Mouse (Mus musculus) splenic B cell, adult 2 months (primary cell): ENCODE results near the gene Cdc6.

Experiments
- DNase-seq: peaks from one replicate; pipeline ENCODE4 v3.0.0-alpha.2; 2011; ENCODE audit warnings: low read depth, low spot score
- H3K27me3 ChIP-seq: 2 replicates; pipeline ENCODE4 v1.6.1; 2012; ENCODE audit warnings: mild to moderate bottlenecking, low read length, moderate library complexity, mixed read lengths; ENCODE audit not compliant: control insufficient read depth, poor library complexity, insufficient read depth, severe bottlenecking
- H3K36me3 ChIP-seq: 2 replicates; pipeline ENCODE4 v1.6.1; 2012; ENCODE audit warnings: mild to moderate bottlenecking, low read length, moderate library complexity, mixed read lengths; ENCODE audit not compliant: control insufficient read depth, poor library complexity, insufficient read depth, severe bottlenecking

Gene Cdc6

DNA sequence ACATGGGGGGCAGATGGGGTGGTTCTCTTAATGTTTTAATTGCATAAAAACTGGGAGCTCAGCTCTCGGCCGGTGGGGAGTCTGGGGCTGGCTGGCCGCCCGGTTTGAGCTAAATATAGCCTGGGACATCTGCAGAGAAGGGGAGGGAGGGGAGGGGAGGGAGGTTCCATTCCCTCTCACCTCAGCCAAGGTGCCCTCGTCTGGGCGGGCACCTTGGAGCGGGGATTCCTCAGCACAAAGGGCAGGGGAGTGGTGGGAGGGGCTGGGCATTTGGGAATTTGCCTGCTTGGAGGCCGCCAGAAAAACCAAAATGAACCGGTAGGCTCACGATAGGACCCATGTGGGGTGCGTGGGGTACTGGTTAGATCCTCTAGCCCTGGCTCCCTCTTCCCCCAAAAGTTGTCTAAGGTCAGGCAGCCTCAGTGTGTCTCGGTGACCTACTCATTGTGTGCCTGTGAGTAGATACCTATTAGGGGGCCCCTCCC lies 33.8 kb downstream of the Cdc6 start:
- Histone ChIP-seq H3K27me3 (no peaks in the 10 kb centered on the region), H3K36me3 (no peaks in the 10 kb centered on the region)
- DNase-seq = no peak

DNA sequence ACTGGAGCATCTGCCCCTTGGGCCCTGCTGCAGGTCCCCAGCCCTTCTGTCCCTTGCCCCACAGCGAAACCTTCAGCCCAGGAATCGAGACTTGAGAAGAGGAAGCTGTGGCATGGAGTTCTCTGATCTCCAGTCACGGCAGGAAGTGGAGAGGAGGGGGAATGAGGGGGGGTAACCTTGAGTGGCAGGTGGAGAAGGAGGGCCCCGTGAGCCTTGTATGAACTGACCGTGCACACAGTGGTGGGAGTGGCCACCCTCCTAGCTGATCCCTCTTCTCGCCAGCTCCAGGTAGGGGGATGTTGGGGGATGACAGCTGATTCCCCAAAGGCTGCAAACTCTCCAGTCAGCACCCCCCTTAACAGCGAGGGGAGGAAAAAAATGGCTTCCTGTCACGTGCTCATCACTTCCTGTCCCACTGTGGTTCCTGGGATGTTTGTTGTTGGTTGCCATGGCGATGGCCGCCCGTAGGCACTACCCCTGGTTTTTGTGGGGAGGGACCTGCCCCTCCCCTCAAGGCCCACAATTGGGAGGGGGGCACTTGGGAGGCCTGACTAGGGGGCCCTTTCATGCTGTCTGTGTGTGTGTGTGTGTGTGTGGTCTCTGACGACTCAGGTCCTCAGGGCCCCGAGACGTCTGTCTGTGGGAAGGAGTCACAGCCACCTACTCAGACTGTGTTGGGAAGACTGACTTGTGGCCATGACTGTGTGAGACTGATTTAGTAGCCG lies 34.4 kb downstream of the Cdc6 start:
- no peaks in the 10 kb centered on the region for H3K36me3 ChIP-seq
- DNase-seq = peak; percentile 99
- H3K27me3 ChIP-seq = no peaks in the 10 kb centered on the region

DNA sequence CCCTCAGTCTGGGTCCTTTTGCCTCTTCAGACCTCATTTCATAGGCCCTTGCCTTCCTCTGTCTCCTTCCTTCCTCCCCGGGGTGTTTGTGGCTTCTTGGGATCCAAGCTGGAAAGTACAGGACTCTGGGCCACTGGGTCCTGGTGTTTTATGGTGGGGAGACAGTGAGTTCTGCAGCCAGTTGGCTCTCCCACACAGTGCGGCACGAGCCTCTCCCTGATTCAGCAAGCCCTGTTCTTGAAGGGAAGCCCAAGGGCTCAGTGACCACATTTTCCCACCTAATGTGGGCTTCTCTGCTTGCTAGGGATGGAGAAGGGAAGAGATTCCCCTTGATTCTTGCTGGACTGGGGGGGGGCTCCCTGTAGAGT lies 34.9 kb downstream of the Cdc6 start:
- Histone ChIP-seq H3K27me3 (no peaks in the 10 kb centered on the region), H3K36me3 (no peaks in the 10 kb centered on the region)
- DNase-seq = no peak

DNA sequence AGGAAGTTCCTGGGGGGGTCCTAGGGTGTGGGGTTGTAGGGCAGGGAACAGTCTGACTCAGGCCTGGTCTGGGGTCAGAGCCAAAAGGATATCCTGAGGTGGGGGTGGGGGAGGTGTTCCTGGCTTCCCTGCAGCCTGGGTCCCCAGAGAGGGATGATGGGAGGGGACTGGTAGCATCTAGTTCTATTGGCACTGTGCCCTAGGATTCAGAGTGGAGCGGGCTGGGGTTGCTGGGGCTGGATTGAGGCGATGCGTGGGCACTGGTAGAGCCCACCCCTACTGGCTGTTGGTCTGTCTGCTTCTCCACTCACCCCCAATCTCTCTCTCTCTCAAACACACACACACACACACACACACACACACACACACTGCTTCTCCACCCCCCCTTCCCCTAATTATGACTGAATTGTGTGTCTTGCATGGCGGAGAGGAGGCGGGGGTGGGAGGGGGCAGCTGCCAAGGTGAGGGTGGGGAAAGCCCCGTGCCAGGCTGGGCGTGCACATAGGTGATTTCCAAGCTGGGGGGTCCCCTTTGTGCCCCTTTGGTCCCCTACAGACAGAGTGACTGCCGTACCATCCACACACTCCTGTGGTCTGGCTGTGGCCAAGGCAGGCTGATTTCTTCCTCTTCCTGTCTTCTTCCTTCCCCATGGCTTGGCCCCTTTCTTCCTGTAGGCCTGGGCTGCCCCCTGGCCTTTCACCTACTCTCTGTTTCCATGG lies 35.5 kb downstream of the Cdc6 start:
- Histone ChIP-seq H3K36me3 (no peaks in the 10 kb centered on the region), H3K27me3 (no peaks in the 10 kb centered on the region)
- DNase-seq = peak; percentile 94

DNA sequence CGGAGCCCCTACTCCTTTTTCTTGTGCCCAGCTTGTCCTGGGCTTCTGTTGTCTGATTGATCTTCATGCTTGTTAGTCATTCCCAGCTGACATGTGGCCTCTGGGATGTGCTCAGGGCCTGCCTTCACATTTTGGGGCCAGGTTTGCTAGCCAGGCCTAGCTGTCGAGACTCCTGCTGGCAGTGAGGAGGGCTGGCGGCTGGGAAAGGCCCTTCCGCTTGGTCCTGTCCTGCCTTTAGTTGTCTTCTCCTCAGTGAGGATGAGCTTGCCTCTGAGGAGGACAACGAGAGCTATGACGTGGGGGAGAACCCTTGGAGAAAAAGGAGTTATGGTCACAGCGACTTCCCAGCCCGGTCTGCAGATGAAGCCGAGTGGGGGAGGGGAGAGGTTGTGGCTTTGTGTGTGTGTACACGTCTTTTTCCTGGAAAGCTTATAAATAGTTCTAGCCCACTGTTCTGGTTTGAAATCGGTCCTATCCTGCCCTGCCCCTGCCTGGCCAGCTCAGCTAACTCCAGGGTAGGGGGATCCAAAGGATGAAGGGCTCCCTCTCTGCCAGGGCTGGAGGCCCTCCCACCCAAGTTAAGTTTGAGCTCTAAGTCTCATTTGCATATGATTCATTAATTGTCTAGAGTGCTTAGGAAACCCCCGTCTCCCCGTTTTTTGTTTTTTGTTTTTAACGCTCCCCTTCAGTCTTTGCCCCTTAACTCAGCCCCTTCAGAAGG lies 36.3 kb downstream of the Cdc6 start:
- peak; percentile 76 for DNase-seq
- Histone ChIP-seq H3K36me3 (no peaks in the 10 kb centered on the region), H3K27me3 (no peaks in the 10 kb centered on the region)

DNA sequence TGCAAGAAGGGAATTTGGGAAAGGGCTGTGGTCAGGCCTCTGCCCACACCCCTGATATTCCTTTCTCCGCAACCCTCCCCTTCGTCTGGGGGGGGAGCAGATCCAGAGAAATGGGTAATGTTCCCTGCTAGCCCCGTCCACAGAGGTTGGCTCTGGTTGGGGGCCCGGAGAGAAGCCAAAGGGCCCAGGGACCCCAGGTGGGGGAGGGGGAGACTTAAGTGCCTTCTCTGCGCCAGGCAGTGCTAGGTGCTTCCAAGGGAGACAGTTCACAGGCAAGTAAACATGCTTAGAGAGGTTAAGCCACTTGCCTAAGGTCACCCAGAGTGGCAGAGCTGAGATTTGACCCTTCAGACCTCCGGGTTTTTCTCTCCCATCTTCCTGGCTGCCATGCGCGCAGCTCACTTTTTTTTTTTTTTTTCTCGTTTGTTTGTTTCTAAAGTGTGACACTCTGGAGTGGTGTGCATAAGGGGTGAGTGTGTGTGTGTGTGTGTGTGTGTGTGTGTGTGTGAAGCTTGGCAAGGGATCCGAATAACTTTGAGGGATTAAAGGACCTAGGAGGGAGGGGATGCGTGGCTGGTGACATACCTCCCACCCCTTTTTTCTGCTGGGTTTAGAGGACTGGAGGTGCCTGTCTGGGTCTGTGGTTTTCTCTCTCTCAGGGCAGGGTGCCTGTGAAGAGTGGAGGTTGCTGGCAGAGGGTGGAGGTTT lies 37.5 kb downstream of the Cdc6 start:
- H3K27me3 ChIP-seq = no peaks in the 10 kb centered on the region
- H3K36me3 ChIP-seq = no peaks in the 10 kb centered on the region
- DNase-seq = no peak

DNA sequence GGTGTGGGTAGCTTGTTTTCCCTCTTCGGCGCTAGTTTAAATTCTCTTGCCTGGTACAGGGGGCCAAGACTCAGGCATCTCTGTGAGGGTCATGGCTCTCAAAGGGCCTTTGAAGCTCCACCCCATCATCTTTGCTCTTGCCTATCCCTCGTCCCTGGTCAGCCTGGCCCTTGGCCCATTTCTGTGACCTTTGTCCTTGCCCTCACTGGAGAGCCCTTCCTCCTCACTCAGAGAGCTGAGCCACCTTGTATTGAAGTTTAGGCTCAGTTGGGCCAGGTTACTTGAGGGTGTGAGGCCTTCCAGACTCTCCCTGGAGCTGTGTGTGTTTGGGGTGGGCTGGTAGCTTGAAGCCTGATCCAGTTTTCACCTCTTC lies 38.0 kb downstream of the Cdc6 start:
- DNase-seq = no peak
- Histone ChIP-seq H3K27me3 (no peaks in the 10 kb centered on the region), H3K36me3 (no peaks in the 10 kb centered on the region)

DNA sequence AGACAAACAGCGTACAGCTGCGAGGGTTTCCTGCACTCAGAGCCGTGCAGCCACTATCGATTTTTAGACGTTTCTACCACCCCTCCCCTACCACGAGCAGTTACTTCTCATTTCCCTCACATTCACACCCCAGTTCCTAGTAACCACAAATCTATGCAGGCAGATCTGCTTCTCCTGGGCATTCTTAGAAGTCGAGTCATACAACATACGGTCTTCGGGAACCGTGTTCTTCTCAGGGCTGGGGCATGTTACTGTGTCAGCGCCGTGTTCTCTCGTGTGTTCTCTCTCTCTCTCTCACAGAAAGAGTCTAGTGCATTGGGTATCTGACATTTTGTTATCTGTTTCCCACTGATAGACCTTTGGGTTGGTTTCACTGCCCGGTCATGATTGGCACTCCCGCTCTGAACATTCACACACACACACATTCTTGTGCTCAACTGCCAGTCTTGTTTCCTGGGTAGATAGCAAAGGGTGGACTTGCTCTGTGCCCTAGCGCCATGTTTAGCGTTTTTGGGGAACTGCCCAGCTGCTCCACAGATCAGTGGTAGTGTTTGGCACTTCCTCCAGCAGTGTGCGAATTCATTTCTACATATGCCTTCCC lies 40.5 kb downstream of the Cdc6 start:
- Histone ChIP-seq H3K27me3 (no peaks in the 10 kb centered on the region), H3K36me3 (no peaks in the 10 kb centered on the region; the same call in 1 of the 2 replicates)
- DNase-seq = peak; percentile 60

DNA sequence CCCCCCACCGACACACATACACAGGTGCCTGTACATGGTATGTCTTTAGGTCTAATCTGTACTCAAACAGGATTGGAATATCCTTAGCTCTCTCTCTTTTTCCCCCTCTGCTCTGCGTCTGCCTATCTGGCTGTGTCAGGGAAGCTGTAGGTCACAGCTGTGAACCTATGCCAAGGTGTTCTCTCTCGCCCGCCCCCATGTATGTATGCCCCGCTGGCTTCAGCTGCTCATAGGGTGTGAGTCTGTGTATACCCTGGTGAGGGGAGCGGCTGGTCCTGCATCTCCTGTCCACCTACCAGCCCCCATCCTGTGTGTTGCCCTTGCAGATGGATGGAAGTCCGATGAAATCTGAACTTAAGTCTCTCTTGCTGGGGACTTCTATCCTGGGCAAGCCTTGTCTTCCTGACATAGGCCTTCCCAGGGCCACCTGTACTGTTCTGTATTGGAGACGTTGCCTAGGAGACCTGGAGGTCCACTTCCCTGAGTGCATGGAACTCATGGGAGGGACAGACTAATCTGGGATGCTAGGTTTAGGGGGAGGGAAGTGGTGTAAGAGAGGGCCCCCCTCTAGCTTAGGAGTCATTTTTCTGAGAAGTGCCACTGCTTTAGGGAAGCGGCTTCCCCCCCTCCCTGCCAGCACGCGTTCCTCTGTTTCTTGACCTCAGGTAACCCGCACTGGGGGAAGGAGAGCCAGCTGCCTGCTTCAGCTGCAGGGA lies 41.8 kb downstream of the Cdc6 start:
- DNase-seq = no peak
- Histone ChIP-seq H3K36me3 (no peaks in the 10 kb centered on the region; the same call in 1 of the 2 replicates), H3K27me3 (no peaks in the 10 kb centered on the region)

DNA sequence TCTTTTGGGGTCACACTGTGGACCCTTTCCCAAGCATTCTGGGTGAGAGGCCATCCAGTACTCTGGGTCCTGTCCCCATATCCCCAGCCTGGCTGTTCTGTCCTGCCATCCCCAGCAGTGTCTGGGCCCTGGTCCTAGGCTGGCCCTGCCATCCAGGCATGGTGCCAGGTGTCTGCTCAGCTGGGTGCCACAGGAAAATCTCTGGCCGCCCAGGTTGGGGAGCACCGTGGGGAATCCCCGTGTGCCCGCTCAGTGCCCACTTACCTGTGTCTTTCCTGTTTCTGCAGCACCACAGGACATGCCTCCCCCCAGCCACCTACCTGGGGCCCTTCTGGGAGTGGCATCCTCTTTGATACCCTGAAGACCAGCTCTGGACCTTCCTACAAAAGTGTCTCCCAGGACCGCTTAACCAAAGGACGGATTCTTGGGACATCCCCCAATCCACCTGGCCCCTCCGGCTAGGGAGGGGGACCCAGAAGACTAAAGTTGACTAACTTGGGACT lies 42.4 kb downstream of the Cdc6 start:
- no peaks in the 10 kb centered on the region; the same call in 1 of the 2 replicates for H3K36me3 ChIP-seq
- no peaks in the 10 kb centered on the region for H3K27me3 ChIP-seq
- DNase-seq = no peak

DNA sequence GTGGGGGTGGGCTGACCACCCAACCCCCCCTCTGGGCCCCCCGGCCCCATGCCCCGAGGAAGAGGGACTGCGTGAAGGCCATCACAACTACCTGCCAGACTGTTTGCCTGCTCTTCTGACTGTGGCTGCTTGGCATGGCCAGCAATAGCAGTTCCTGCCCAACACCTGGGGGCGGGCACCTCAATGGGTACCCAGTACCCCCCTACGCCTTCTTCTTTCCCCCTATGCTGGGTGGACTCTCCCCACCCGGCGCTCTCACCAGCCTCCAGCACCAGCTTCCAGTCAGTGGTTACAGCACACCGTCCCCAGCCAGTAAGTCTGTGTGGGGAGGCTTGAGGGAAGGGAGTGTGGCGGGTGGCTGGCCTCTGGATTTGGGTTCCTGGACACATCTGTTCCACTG lies 42.9 kb downstream of the Cdc6 start:
- no peak for DNase-seq
- Histone ChIP-seq H3K27me3 (no peaks in the 10 kb centered on the region), H3K36me3 (no peaks in the 10 kb centered on the region; the same call in 1 of the 2 replicates)

DNA sequence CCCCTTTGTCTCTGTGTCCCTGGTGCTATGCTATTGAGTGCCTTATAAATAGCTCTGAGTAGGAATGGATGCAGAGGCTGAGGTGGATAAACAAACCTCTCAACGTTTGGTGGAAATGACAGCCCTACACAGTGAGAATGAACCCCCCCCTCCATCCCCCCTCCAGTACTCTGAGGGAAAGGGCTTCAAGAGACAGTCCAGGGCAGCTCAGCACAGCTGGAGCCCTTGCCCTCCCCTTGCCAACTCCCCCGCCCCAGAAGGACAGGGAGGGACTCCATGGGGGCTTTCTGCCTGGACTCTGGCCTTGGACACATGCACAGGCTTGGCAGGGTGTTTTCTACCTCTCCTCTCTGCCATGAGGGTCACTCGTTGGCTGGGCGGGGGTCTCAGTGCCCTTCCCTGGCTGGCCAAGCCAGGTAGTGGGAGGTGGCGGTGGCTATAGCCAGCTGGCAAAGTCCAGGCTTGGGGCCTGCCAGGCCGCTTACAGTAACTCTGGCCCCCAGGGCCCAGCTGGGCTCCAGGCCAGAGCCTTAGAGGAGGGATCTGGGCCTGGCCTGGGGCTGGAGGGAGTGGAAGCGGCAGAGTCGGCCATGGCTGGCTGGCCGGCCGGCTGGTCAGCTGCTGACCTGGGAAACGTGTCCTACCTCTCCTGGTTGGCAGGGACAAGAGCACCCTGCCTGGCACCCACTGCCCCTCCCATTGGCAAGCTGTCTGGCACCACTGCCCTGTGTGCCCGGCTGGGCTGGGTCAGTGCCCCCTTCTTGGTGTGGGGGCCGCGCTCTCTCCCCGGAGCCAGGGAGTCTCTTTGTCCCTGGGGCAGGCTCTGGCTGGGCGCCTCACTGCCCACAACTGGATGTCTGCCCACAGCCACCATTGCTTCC lies 43.7 kb downstream of the Cdc6 start:
- DNase-seq = no peak
- Histone ChIP-seq H3K36me3 (no peaks in the 10 kb centered on the region; the same call in 1 of the 2 replicates), H3K27me3 (no peaks in the 10 kb centered on the region)

DNA sequence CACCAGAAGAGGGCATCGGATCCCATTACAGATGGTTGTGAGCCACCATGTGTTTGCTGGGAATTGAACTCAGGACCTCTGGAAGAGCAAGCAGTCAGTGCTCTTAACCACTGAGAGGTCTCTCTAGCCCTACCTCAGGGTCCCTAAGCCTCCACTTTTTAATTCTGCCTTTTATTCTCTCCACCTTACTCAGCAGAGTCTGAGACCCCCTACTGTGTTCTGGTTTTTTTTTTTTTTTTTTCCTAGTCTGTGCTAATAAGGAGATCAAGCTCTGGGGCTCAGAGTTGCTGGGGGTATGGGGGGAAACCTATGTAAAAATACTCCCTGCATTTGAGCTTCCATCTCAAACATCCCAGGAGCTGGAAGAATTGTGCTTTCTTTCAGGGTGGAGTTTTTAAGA lies 44.5 kb downstream of the Cdc6 start:
- no peaks in the 10 kb centered on the region; the same call in 1 of the 2 replicates for H3K36me3 ChIP-seq
- H3K27me3 ChIP-seq = no peaks in the 10 kb centered on the region
- no peak for DNase-seq
